Comparison of ENCODE assay signal across 10 mouse cellular contexts in genomic region chr1:189402223-189402943, GRCm38 (mm10). TPM values are rescaled to one million over a fixed set of nuclear protein-coding genes. Genes with fewer than 3 reads are reported as not detected.
DNase-seq lines count a peak whose midpoint lies in the region; ATAC-seq lines count a peak whose summit lies in the region.
"Had no signal": no experiment of that assay in that cellular context is flagged by ENCODE, and none has a peak within 500 bp of the region (broad histone marks: within the 10 kb centered on the region; RNA-seq: fewer than 3 reads in every experiment).

Gene Kcnk2, minus strand, starts transcription at chr1:189402273.

- WGBS in hindbrain, embryonic 13.5 days, result 60% methylated on average over 14 of the region's 14 CpGs
- 66% methylated on average over 14 of the region's 14 CpGs for WGBS in hindbrain, embryonic 10.5 days
- WGBS in forebrain, embryonic 12.5 days, result 53% methylated on average over 14 of the region's 14 CpGs

- H3K36me3 ChIP-seq in hindbrain, embryonic 13.5 days, result no peaks in the 10 kb centered on the region
- no peaks in the 10 kb centered on the region for H3K36me3 ChIP-seq in hindbrain, embryonic 10.5 days
- H3K36me3 ChIP-seq in forebrain, embryonic 12.5 days (replicated peaks), result no peaks in the 10 kb centered on the region
- H3K36me3 ChIP-seq: G1E had no signal

- no peaks in the 10 kb centered on the region for H3K27me3 ChIP-seq in hindbrain, embryonic 13.5 days
- H3K27me3 ChIP-seq in hindbrain, embryonic 10.5 days (ENCODE audit: insufficient read depth, poor library complexity, severe bottlenecking), result 0 out of 2 replicates have a peak, but pooled peaks cover 2% of the 10 kb centered on the region
- no peaks in the 10 kb centered on the region for H3K27me3 ChIP-seq in forebrain, embryonic 12.5 days

- no peak within 1 kb of the TSS; the same call in 1 of the 2 replicates for H3K4me2 ChIP-seq in hindbrain, embryonic 13.5 days
- no peak within 1 kb of the TSS for H3K4me2 ChIP-seq in forebrain, embryonic 12.5 days

- H3K9ac ChIP-seq in hindbrain, embryonic 13.5 days, result no peak within 1 kb of the TSS
- H3K9ac ChIP-seq in forebrain, embryonic 12.5 days, result no peak within 1 kb of the TSS

- peaks cover 6% of the 10 kb centered on the region for H3K4me1 ChIP-seq in hindbrain, embryonic 13.5 days (replicated peaks)
- peaks cover 8% of the 10 kb centered on the region for H3K4me1 ChIP-seq in hindbrain, embryonic 10.5 days (replicated peaks)
- H3K4me1 ChIP-seq in forebrain, embryonic 12.5 days, result 0 out of 2 replicates have a peak, but pooled peaks cover 10% of the 10 kb centered on the region

- H3K9me3 ChIP-seq in hindbrain, embryonic 13.5 days, result no peaks in the 10 kb centered on the region
- no peaks in the 10 kb centered on the region for H3K9me3 ChIP-seq in hindbrain, embryonic 10.5 days
- H3K9me3 ChIP-seq in forebrain, embryonic 12.5 days, result no peaks in the 10 kb centered on the region

- intact Hi-C loops in left cerebral cortex, postnatal 4 days (cut with DNase I), result no loop called here

- DNase-seq in hindbrain, embryonic 10.5 days (ENCODE audit: low spot score), result no peak
- DNase-seq in adrenal gland, postnatal 14 days, result no peak
- no peak for DNase-seq in left cerebral cortex, postnatal 4 days
- DNase-seq in urinary bladder, postnatal 10 days (ENCODE audit: low spot score), result no peak
- DNase-seq in urinary bladder, adult 18-20 months (ENCODE audit: low spot score in 2 of 2), result no peak
- no peak for DNase-seq in adipocyte (ENCODE audit: low spot score)

- no peak within 1 kb of the TSS for H3K4me3 ChIP-seq in hindbrain, embryonic 13.5 days
- no peak within 1 kb of the TSS for H3K4me3 ChIP-seq in hindbrain, embryonic 10.5 days
- no peak within 1 kb of the TSS for H3K4me3 ChIP-seq in forebrain, embryonic 12.5 days (replicated peaks)

- ATAC-seq in hindbrain, embryonic 13.5 days (ENCODE audit: low FRiP score), result no peak
- no peak for ATAC-seq in forebrain, embryonic 12.5 days (ENCODE audit: low FRiP score)

- H3K27ac ChIP-seq in hindbrain, embryonic 13.5 days, result no peak within 1 kb of the TSS
- no peak within 1 kb of the TSS for H3K27ac ChIP-seq in hindbrain, embryonic 10.5 days
- H3K27ac ChIP-seq in forebrain, embryonic 12.5 days, result no peak within 1 kb of the TSS

RNA-seq across cellular contexts. Expression of gene Kcnk2, which starts in this region (rescaled TPM):
- polyA plus RNA-seq in hindbrain, embryonic 13.5 days (2015; fragmentation: Nextera tagmentation; extraction: Ambion mirVana), result 15.5 and 17.3 TPM in 2 replicates
- 2.8 and 3.2 TPM in 2 replicates for polyA plus RNA-seq in hindbrain, embryonic 10.5 days (2016; fragmentation: Nextera tagmentation; extraction: Ambion mirVana)
- 21.2 and 21.7 TPM in 2 replicates for total RNA-seq in adrenal gland, postnatal 14 days (2021)
- polyA plus RNA-seq in forebrain, embryonic 12.5 days (2016; fragmentation: Nextera tagmentation; extraction: Ambion mirVana), result 10.7 and 10.8 TPM in 2 replicates
- 10 to 100 TPM; 57.1 to 57.7 TPM for total RNA-seq in left cerebral cortex, postnatal 4 days (2021)
- total RNA-seq: common myeloid progenitor, adult 5-6 weeks had no signal
- polyA plus RNA-seq: G1E had no signal
